Mouse (Mus musculus): ENCODE measurements around the gene Twistnb. TPM values are rescaled to one million over a fixed set of nuclear protein-coding genes. Genes with fewer than 3 reads are reported as not detected.

The Twistnb gene
- polyA plus RNA-seq, 1 experiment = 47.6 TPM

- H3K27ac ChIP-seq (ENCODE audit: insufficient read depth, low read depth, low read length) = no peak overlapping the region
- H3K27me3 ChIP-seq (ENCODE audit: control insufficient read depth, insufficient read depth, low read length) = no peaks in the 10 kb centered on the region
- H3K4me3 ChIP-seq (ENCODE audit: low read depth, low read length) = no peak overlapping the region
- TF ChIP-seq POLR2A (IDR thresholded peaks at IDR 0.05; ENCODE audit: low read depth, low read length) (no peak), CTCF (IDR thresholded peaks at IDR 0.05; ENCODE audit: extremely low read depth, insufficient read length, insufficient replicate concordance, low read depth, low read length) (no peak)
- WGBS = 75% methylated on average over 7 of the region's 7 CpGs
- no peaks in the 10 kb centered on the region for H3K4me1 ChIP-seq (ENCODE audit: control insufficient read depth, insufficient read depth, insufficient read length, low read length)
- H3K36me3 ChIP-seq (ENCODE audit: control insufficient read depth, insufficient read depth, low read length) = no peaks in the 10 kb centered on the region
These were observed 26.0 kb downstream of the Twistnb start for GRCm38 (mm10) chr12:33455418-33455817.

GRCm38 (mm10) chr12:33456242-33456641 lies 26.8 kb downstream of the Twistnb start:
- no peak for TF ChIP-seq POLR2A (IDR thresholded peaks at IDR 0.05; ENCODE audit: low read depth, low read length)
- TF ChIP-seq CTCF (IDR thresholded peaks at IDR 0.05; ENCODE audit: extremely low read depth, insufficient read length, insufficient replicate concordance, low read depth, low read length) = no peak
- no peaks in the 10 kb centered on the region for H3K27me3 ChIP-seq (ENCODE audit: control insufficient read depth, insufficient read depth, low read length)
- no peak overlapping the region for H3K27ac ChIP-seq (ENCODE audit: insufficient read depth, low read depth, low read length)
- H3K4me1 ChIP-seq (ENCODE audit: control insufficient read depth, insufficient read depth, insufficient read length, low read length) = no peaks in the 10 kb centered on the region
- H3K4me3 ChIP-seq (ENCODE audit: low read depth, low read length) = no peak overlapping the region
- WGBS = 42% methylated on average over 5 of the region's 5 CpGs
- no peaks in the 10 kb centered on the region for H3K36me3 ChIP-seq (ENCODE audit: control insufficient read depth, insufficient read depth, low read length)

GRCm38 (mm10) chr12:33480975-33481374 lies 51.5 kb downstream of the Twistnb start:
- Histone ChIP-seq H3K4me1 (ENCODE audit: control insufficient read depth, insufficient read depth, insufficient read length, low read length) (no peaks in the 10 kb centered on the region), H3K27me3 (ENCODE audit: control insufficient read depth, insufficient read depth, low read length) (no peaks in the 10 kb centered on the region; the same call in 1 of the 2 replicates), H3K36me3 (ENCODE audit: control insufficient read depth, insufficient read depth, low read length) (no peaks in the 10 kb centered on the region), H3K4me3 (ENCODE audit: low read depth, low read length) (no peak overlapping the region), H3K27ac (ENCODE audit: insufficient read depth, low read depth, low read length) (no peak overlapping the region)
- WGBS = 26% methylated on average over 5 of the region's 5 CpGs
- TF ChIP-seq POLR2A (IDR thresholded peaks at IDR 0.05; ENCODE audit: low read depth, low read length) (no peak), CTCF (IDR thresholded peaks at IDR 0.05; ENCODE audit: extremely low read depth, insufficient read length, insufficient replicate concordance, low read depth, low read length) (no peak)

- no peaks in the 10 kb centered on the region; the same call in 1 of the 2 replicates for H3K27me3 ChIP-seq (ENCODE audit: control insufficient read depth, insufficient read depth, low read length)
- H3K36me3 ChIP-seq (ENCODE audit: control insufficient read depth, insufficient read depth, low read length) = no peaks in the 10 kb centered on the region
- no peak for TF ChIP-seq POLR2A (IDR thresholded peaks at IDR 0.05; ENCODE audit: low read depth, low read length)
- TF ChIP-seq CTCF (IDR thresholded peaks at IDR 0.05; ENCODE audit: extremely low read depth, insufficient read length, insufficient replicate concordance, low read depth, low read length) = no peak
- H3K27ac ChIP-seq (ENCODE audit: insufficient read depth, low read depth, low read length) = no peak overlapping the region
- H3K4me3 ChIP-seq (ENCODE audit: low read depth, low read length) = no peak overlapping the region
- H3K4me1 ChIP-seq (ENCODE audit: control insufficient read depth, insufficient read depth, insufficient read length, low read length) = no peaks in the 10 kb centered on the region
- 83% methylated on average over 2 of the region's 2 CpGs for WGBS
These were observed 53.5 kb downstream of the Twistnb start for GRCm38 (mm10) chr12:33482931-33483330.

Other genes starting within 250 kb of the Twistnb start
- not detected in 2 replicates for gene Efcab10, start 34.8 kb upstream of the Twistnb start, polyA plus RNA-seq (2012; rRNA removed)